Mouse (Mus musculus): Measurements from ENCODE around the gene Focad. TPM values are rescaled to one million over a fixed set of nuclear protein-coding genes. Genes with fewer than 3 reads are reported as not detected.

Gene Focad
- polyA plus RNA-seq, 1 experiment from 2014 or later: 18.0 TPM

- no peak overlapping the region for H3K4me3 ChIP-seq (ENCODE audit: low read depth, low read length)
- no peak overlapping the region for H3K9ac ChIP-seq (replicated peaks; ENCODE audit: low read length)
- no peaks in the 10 kb centered on the region for H3K27me3 ChIP-seq (ENCODE audit: control insufficient read depth, insufficient read depth, low read length)
- H3K4me1 ChIP-seq (ENCODE audit: control insufficient read depth, insufficient read depth, low read length): no peaks in the 10 kb centered on the region
- no peak for ATAC-seq (replicated peaks; ENCODE audit: insufficient number of reproducible peaks, low FRiP score, low TSS enrichment, low read depth)
- no peak overlapping the region for H3K4me2 ChIP-seq (ENCODE audit: low read depth, low read length)
- WGBS: 83% methylated on average over 6 of the region's 6 CpGs
- no peaks in the 10 kb centered on the region for H3K9me3 ChIP-seq (replicated peaks; ENCODE audit: control insufficient read depth, low read length)
- no peaks in the 10 kb centered on the region for H3K36me3 ChIP-seq (replicated peaks; ENCODE audit: control insufficient read depth, insufficient read depth, low read depth, low read length)
- no peak for DNase-seq (ENCODE audit: low spot score)
- H3K27ac ChIP-seq (replicated peaks; ENCODE audit: low read depth, low read length): no peak overlapping the region
Measured at GRCm38 (mm10) chr4:88300832-88301621, 206.6 kb downstream of the Focad start.

DNA sequence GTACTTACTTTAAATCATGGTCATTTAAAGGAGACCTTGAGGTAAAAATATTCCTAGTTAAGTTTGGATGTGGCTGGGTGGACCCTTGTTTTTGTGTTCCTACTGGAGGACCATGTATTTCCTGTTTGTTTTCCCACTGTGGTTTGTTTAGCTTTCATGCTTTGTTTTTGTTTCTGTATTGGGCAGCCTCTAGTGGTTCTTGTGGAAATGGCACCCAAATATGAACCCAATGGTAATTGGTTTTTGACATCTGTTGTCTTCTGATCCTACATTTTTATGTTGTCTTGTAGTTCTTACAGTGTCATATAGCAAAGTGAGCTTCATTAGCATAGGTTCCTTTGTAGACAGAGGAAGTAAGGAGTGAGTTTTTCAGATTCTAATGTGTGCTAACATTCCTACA is 207.9 kb downstream of the Focad start:
- Histone ChIP-seq H3K9ac (replicated peaks; ENCODE audit: low read length) (no peak overlapping the region), H3K36me3 (replicated peaks; ENCODE audit: control insufficient read depth, insufficient read depth, low read depth, low read length) (no peaks in the 10 kb centered on the region), H3K4me2 (ENCODE audit: low read depth, low read length) (no peak overlapping the region), H3K4me3 (ENCODE audit: low read depth, low read length) (no peak overlapping the region), H3K9me3 (replicated peaks; ENCODE audit: control insufficient read depth, low read length) (no peaks in the 10 kb centered on the region), H3K27ac (replicated peaks; ENCODE audit: low read depth, low read length) (no peak overlapping the region), H3K4me1 (ENCODE audit: control insufficient read depth, insufficient read depth, low read length) (no peaks in the 10 kb centered on the region), H3K27me3 (ENCODE audit: control insufficient read depth, insufficient read depth, low read length) (no peaks in the 10 kb centered on the region)
- peak; percentile 36 for DNase-seq (ENCODE audit: low spot score)
- no peak for ATAC-seq (replicated peaks; ENCODE audit: insufficient number of reproducible peaks, low FRiP score, low TSS enrichment, low read depth)

DNA sequence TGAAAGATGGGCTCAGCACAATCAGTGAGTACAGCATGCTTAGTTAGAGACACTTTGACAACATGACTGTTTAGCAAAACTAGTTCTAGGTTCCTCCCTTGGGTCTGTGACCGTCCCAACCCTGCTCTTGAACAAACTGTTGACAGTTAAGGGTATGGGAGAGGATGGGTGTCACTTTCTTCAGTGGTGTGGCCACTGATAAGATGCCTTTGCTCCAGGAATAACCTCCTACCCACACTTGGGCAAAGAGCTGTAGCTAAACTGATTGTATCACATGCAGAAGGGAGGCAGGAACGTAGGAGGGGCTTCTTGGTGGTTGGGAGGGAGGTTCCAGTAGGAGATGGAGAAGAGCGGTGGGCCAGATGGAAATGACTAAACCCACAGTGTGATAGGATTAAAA is 213.3 kb downstream of the Focad start:
- DNase-seq (ENCODE audit: low spot score) (no peak), ATAC-seq (replicated peaks; ENCODE audit: insufficient number of reproducible peaks, low FRiP score, low TSS enrichment, low read depth) (no peak)
- no peaks in the 10 kb centered on the region for H3K9me3 ChIP-seq (replicated peaks; ENCODE audit: control insufficient read depth, low read length)
- no peak overlapping the region for H3K9ac ChIP-seq (replicated peaks; ENCODE audit: low read length)
- no peaks in the 10 kb centered on the region for H3K4me1 ChIP-seq (ENCODE audit: control insufficient read depth, insufficient read depth, low read length)
- no peaks in the 10 kb centered on the region for H3K27me3 ChIP-seq (ENCODE audit: control insufficient read depth, insufficient read depth, low read length)
- WGBS: 91% methylated on average over 3 of the region's 3 CpGs
- no peak overlapping the region for H3K27ac ChIP-seq (replicated peaks; ENCODE audit: low read depth, low read length)
- no peaks in the 10 kb centered on the region for H3K36me3 ChIP-seq (replicated peaks; ENCODE audit: control insufficient read depth, insufficient read depth, low read depth, low read length)
- no peak overlapping the region for H3K4me2 ChIP-seq (ENCODE audit: low read depth, low read length)
- H3K4me3 ChIP-seq (ENCODE audit: low read depth, low read length): no peak overlapping the region

DNA sequence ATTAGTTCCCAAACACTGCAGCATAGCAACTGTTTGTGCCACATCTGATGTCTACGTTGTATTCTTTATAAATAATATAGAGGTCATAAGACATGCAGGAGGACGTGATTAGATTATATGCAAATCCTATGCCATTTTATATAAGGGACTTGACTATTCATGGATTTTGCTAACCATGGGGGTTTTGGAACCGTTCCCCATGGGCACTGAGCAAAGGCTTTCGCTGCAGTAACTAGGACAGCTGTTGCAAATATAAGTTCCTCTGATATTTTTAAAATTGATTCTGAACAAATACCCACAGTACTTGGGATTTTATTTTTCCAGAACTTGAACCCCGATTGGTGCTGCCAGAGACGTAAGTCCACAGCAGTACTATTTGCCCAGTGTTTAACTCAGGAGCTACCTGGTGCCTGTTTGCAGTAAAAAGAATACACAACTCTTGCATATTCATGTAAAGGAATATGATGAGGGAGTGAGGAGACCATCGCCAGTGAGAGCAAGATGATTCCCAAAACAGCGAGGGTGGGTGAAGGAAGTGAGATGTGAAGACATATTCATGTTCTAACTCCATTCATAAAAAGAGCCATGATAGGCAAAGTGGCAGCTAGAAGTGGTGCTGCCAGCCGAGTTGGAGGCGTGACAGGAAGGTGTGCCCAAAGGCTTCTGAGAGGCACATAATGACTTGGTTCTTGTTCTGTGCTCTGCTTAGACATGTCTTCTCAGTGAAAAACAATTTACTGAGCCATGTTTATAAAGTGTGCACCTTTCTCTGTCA is 214.1 kb downstream of the Focad start:
- Histone ChIP-seq H3K36me3 (replicated peaks; ENCODE audit: control insufficient read depth, insufficient read depth, low read depth, low read length) (no peaks in the 10 kb centered on the region), H3K27me3 (ENCODE audit: control insufficient read depth, insufficient read depth, low read length) (no peaks in the 10 kb centered on the region), H3K9me3 (replicated peaks; ENCODE audit: control insufficient read depth, low read length) (no peaks in the 10 kb centered on the region), H3K27ac (replicated peaks; ENCODE audit: low read depth, low read length) (no peak overlapping the region), H3K4me2 (ENCODE audit: low read depth, low read length) (no peak overlapping the region), H3K4me1 (ENCODE audit: control insufficient read depth, insufficient read depth, low read length) (no peaks in the 10 kb centered on the region), H3K4me3 (ENCODE audit: low read depth, low read length) (no peak overlapping the region), H3K9ac (replicated peaks; ENCODE audit: low read length) (no peak overlapping the region)
- ATAC-seq (replicated peaks; ENCODE audit: insufficient number of reproducible peaks, low FRiP score, low TSS enrichment, low read depth) (no peak), DNase-seq (ENCODE audit: low spot score) (no peak)
- WGBS: 94% methylated on average over 10 of the region's 10 CpGs

DNA sequence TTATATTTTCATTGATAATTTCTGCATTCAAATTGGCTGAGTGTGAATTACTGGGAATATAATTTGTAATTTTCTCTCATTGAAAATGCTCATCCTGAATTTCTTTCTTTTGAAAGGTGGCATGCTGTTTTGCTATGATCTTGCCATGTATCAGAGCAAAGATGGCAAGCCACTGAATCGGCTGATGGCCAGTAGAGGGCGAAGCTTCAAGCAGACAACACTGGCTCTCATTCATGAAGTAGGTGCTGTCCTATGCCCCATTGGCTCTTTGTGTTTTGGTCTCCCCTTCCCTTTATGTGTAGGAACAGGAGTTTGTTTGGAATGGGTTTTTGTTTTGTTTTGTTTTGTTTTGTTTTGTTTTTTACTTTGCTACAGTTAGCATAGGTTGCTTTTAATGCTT is 215.2 kb downstream of the Focad start:
- H3K4me1 ChIP-seq (ENCODE audit: control insufficient read depth, insufficient read depth, low read length): no peaks in the 10 kb centered on the region
- H3K9me3 ChIP-seq (replicated peaks; ENCODE audit: control insufficient read depth, low read length): no peaks in the 10 kb centered on the region
- ATAC-seq (replicated peaks; ENCODE audit: insufficient number of reproducible peaks, low FRiP score, low TSS enrichment, low read depth) (no peak), DNase-seq (ENCODE audit: low spot score) (peak; percentile 61)
- no peak overlapping the region for H3K9ac ChIP-seq (replicated peaks; ENCODE audit: low read length)
- no peak overlapping the region for H3K4me2 ChIP-seq (ENCODE audit: low read depth, low read length)
- 44% methylated on average over 2 of the region's 2 CpGs for WGBS
- no peaks in the 10 kb centered on the region for H3K27me3 ChIP-seq (ENCODE audit: control insufficient read depth, insufficient read depth, low read length)
- H3K27ac ChIP-seq (replicated peaks; ENCODE audit: low read depth, low read length): no peak overlapping the region
- no peaks in the 10 kb centered on the region for H3K36me3 ChIP-seq (replicated peaks; ENCODE audit: control insufficient read depth, insufficient read depth, low read depth, low read length)
- H3K4me3 ChIP-seq (ENCODE audit: low read depth, low read length): no peak overlapping the region

GRCm38 (mm10) chr4:88314898-88315297 is 220.5 kb downstream of the Focad start:
- Histone ChIP-seq H3K4me1 (ENCODE audit: control insufficient read depth, insufficient read depth, low read length) (no peaks in the 10 kb centered on the region), H3K27me3 (ENCODE audit: control insufficient read depth, insufficient read depth, low read length) (no peaks in the 10 kb centered on the region), H3K36me3 (replicated peaks; ENCODE audit: control insufficient read depth, insufficient read depth, low read depth, low read length) (no peaks in the 10 kb centered on the region), H3K4me2 (ENCODE audit: low read depth, low read length) (no peak overlapping the region), H3K4me3 (ENCODE audit: low read depth, low read length) (no peak overlapping the region), H3K27ac (replicated peaks; ENCODE audit: low read depth, low read length) (no peak overlapping the region), H3K9ac (replicated peaks; ENCODE audit: low read length) (no peak overlapping the region), H3K9me3 (replicated peaks; ENCODE audit: control insufficient read depth, low read length) (no peaks in the 10 kb centered on the region)
- 86% methylated on average over 3 of the region's 3 CpGs for WGBS
- no peak for DNase-seq (ENCODE audit: low spot score)
- ATAC-seq (replicated peaks; ENCODE audit: insufficient number of reproducible peaks, low FRiP score, low TSS enrichment, low read depth): no peak

GRCm38 (mm10) chr4:88320067-88320466 is 225.6 kb downstream of the Focad start:
- Histone ChIP-seq H3K4me3 (ENCODE audit: low read depth, low read length) (no peak overlapping the region), H3K36me3 (replicated peaks; ENCODE audit: control insufficient read depth, insufficient read depth, low read depth, low read length) (no peaks in the 10 kb centered on the region), H3K4me2 (ENCODE audit: low read depth, low read length) (no peak overlapping the region), H3K27me3 (ENCODE audit: control insufficient read depth, insufficient read depth, low read length) (no peaks in the 10 kb centered on the region), H3K9me3 (replicated peaks; ENCODE audit: control insufficient read depth, low read length) (no peaks in the 10 kb centered on the region), H3K4me1 (ENCODE audit: control insufficient read depth, insufficient read depth, low read length) (no peaks in the 10 kb centered on the region), H3K9ac (replicated peaks; ENCODE audit: low read length) (no peak overlapping the region), H3K27ac (replicated peaks; ENCODE audit: low read depth, low read length) (no peak overlapping the region)
- ATAC-seq (replicated peaks; ENCODE audit: insufficient number of reproducible peaks, low FRiP score, low TSS enrichment, low read depth) (no peak), DNase-seq (ENCODE audit: low spot score) (peak; percentile 18)
- 85% methylated on average over 1 of the region's 1 CpGs for WGBS

DNA sequence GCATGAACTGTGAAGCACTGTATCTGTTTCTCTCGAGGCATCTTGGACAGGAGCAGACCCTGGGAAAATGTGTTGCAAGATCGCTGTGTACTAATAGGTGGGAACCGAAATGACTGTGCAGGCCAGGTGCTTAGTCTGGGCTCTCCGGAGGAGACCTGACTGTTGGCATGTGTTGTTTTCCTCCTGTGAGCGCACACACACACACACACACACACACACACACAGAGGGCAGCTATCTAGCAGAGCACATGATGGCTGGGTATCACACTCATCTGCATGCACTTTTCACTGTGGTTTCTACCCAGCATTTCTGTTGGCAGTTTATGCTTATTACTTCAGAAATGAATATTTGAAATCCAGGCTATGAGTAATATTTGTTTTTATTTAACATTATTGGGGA is 231.0 kb downstream of the Focad start:
- Histone ChIP-seq H3K27ac (replicated peaks; ENCODE audit: low read depth, low read length) (no peak overlapping the region), H3K9ac (replicated peaks; ENCODE audit: low read length) (no peak overlapping the region), H3K27me3 (ENCODE audit: control insufficient read depth, insufficient read depth, low read length) (no peaks in the 10 kb centered on the region), H3K4me3 (ENCODE audit: low read depth, low read length) (no peak overlapping the region), H3K36me3 (replicated peaks; ENCODE audit: control insufficient read depth, insufficient read depth, low read depth, low read length) (no peaks in the 10 kb centered on the region), H3K4me1 (ENCODE audit: control insufficient read depth, insufficient read depth, low read length) (no peaks in the 10 kb centered on the region), H3K9me3 (replicated peaks; ENCODE audit: control insufficient read depth, low read length) (no peaks in the 10 kb centered on the region), H3K4me2 (ENCODE audit: low read depth, low read length) (no peak overlapping the region)
- 83% methylated on average over 5 of the region's 5 CpGs for WGBS
- no peak for DNase-seq (ENCODE audit: low spot score)
- no peak for ATAC-seq (replicated peaks; ENCODE audit: insufficient number of reproducible peaks, low FRiP score, low TSS enrichment, low read depth)

Measured in embryonic facial prominence, embryonic 11.5 days (tissue).